In the genomic region with DNA sequence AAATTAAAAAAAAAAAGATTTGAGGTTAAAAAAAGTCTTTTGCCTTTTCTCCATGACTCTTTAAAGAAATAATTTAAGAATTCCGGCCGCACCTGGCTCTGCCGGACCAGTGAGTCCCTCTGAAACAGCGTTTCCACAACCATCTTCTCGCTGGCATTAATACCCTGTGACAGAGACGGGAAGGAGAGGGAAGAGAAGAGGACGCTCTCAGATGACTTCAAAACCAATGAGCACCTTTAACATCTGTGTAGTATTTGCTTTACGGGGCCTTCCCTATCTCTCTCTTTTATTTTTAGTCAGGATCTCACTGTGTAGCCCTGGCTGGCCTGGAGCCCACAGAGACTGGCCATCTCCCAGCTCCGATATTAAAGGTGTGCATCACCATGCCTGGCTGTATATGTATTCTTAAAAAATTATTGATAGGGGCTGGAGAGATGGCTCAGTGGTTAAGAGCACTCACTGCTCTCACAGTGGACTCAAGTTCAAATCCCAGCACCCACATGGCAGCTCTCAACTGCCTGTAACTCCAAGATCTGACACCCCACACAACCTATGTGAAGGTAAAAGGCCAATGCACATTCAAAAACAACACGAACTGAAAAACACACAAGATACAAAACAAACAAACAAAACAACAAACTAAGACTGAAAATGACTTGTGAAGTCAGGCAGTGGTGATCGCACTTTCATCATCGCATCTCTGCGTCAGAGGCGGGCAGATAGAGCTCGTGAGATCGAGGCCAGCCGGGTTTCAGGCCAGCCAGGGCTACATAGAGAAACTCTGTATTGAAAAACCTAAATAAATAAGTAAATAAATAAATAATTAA, we compare ENCODE assay signal across 35 mouse cellular contexts.
"Had no signal": no experiment of that assay in that cellular context is flagged by ENCODE, and none has a peak within 500 bp of the region (broad histone marks: within the 10 kb centered on the region; RNA-seq: fewer than 3 reads in every experiment).

No protein-coding gene starts in this region.

- H3K9ac ChIP-seq: heart, embryonic 12.5 days; heart, embryonic 13.5 days; heart, embryonic 15.5 days; hindbrain, embryonic 12.5 days; hindbrain, embryonic 13.5 days; hindbrain, embryonic 14.5 days; hindbrain, embryonic 15.5 days; intestine, embryonic 15.5 days; kidney, embryonic 15.5 days had no signal

- H3K9me3 ChIP-seq: heart, embryonic 10.5 days; heart, embryonic 12.5 days; heart, embryonic 13.5 days; heart, embryonic 15.5 days; hindbrain, embryonic 10.5 days; hindbrain, embryonic 12.5 days; hindbrain, embryonic 13.5 days; hindbrain, embryonic 15.5 days; intestine, embryonic 15.5 days; kidney, embryonic 15.5 days had no signal

- DNase-seq: heart, postnatal 10 days; heart, postnatal 14 days; heart, postnatal 36 days; heart, postnatal 4 days; kidney, adult 11 months; kidney, adult 18-20 months; kidney, adult 2 months; kidney, adult 8-10 months; kidney, adult 9 months; kidney, postnatal 10 days; kidney, postnatal 14 days; kidney, postnatal 25 days; kidney, postnatal 36 days; kidney, postnatal 4 days; layer of hippocampus, adult 9-11 months; layer of hippocampus, postnatal 36 days had no signal

- H3K27me3 ChIP-seq: heart, embryonic 12.5 days; heart, embryonic 13.5 days; heart, embryonic 15.5 days; hindbrain, embryonic 12.5 days; hindbrain, embryonic 13.5 days; hindbrain, embryonic 15.5 days; intestine, embryonic 15.5 days; kidney, embryonic 15.5 days had no signal

- H3K4me2 ChIP-seq: heart, embryonic 11.5 days; heart, embryonic 12.5 days; heart, embryonic 13.5 days; heart, embryonic 15.5 days; hindbrain, embryonic 12.5 days; hindbrain, embryonic 13.5 days; hindbrain, embryonic 14.5 days; hindbrain, embryonic 15.5 days; intestine, embryonic 15.5 days; kidney, embryonic 15.5 days had no signal

- ATAC-seq: hindbrain, embryonic 16.5 days; hindbrain, postnatal 0 days; inflammation-experienced regulatory T-cells, adult 6 months; intestine, embryonic 15.5 days; intestine, embryonic 16.5 days; intestine, postnatal 0 days had no signal

- H3K27ac ChIP-seq: heart, embryonic 10.5 days; heart, embryonic 13.5 days; heart, embryonic 15.5 days; hindbrain, embryonic 10.5 days; hindbrain, embryonic 12.5 days; hindbrain, embryonic 13.5 days; hindbrain, embryonic 14.5 days; hindbrain, embryonic 15.5 days; hindbrain, postnatal 0 days; intestine, embryonic 15.5 days; kidney, embryonic 15.5 days; kidney, postnatal 0 days; layer of hippocampus, adult 2 months had no signal

- H3K4me1 ChIP-seq: heart, embryonic 10.5 days; heart, embryonic 12.5 days; heart, embryonic 13.5 days; heart, embryonic 15.5 days; hindbrain, embryonic 10.5 days; hindbrain, embryonic 12.5 days; hindbrain, embryonic 13.5 days; hindbrain, embryonic 15.5 days; intestine, embryonic 15.5 days; kidney, embryonic 15.5 days had no signal

- H3K4me3 ChIP-seq: heart, embryonic 10.5 days; heart, embryonic 12.5 days; heart, embryonic 13.5 days; heart, embryonic 15.5 days; hindbrain, embryonic 10.5 days; hindbrain, embryonic 12.5 days; hindbrain, embryonic 13.5 days; hindbrain, embryonic 15.5 days; intestine, embryonic 15.5 days; kidney, embryonic 15.5 days; layer of hippocampus, adult 2 months had no signal
